Mouse (Mus musculus) intestine, embryonic 15.5 days (tissue): ENCODE measurements at regions not wholly inside any gene's neighbourhood (a gene's known extent, or its start where the extent isn't known, plus 50 kb on each side); places are given as distances from the start of the nearest gene placed in this dataset.

Experiments used
- ATAC-seq: fragments of 200-750 bp; cut with Nextera tagmentation; 2 replicates; pipeline ENCODE4 v1.8.0; 2017; ENCODE audit warnings: moderate TSS enrichment, moderate library complexity
- H3K27ac ChIP-seq: fragments of 300-500 bp; sonication (generic); 2 replicates; pipeline ENCODE4 v1.5.1; 2015; ENCODE audit warnings: mild to moderate bottlenecking, inconsistent platforms
- H3K27me3 ChIP-seq: fragments of 300-500 bp; sonication (generic); replicated peaks from 2 replicates; pipeline ENCODE4 v1.6.1; 2015; ENCODE audit warnings: inconsistent platforms
- H3K36me3 ChIP-seq: fragments of 300-500 bp; sonication (generic); 2 replicates; pipeline ENCODE4 v1.6.1; 2015; ENCODE audit warnings: inconsistent platforms
- H3K4me1 ChIP-seq: fragments of 300-500 bp; sonication (generic); replicated peaks from 2 replicates; pipeline ENCODE4 v1.6.1; 2015; ENCODE audit warnings: inconsistent platforms
- H3K4me2 ChIP-seq: fragments of 300-500 bp; sonication (generic); replicated peaks from 2 replicates; pipeline ENCODE4 v1.6.1; 2015; ENCODE audit warnings: mild to moderate bottlenecking, inconsistent platforms
- H3K4me3 ChIP-seq: fragments of 300-500 bp; sonication (generic); replicated peaks from 2 replicates; pipeline ENCODE4 v1.5.1; 2015; ENCODE audit warnings: inconsistent platforms
- H3K9ac ChIP-seq: fragments of 300-500 bp; sonication (generic); 2 replicates; pipeline ENCODE4 v1.6.1; 2015; ENCODE audit warnings: inconsistent platforms
- H3K9me3 ChIP-seq: fragments of 300-500 bp; sonication (generic); 2 replicates; pipeline ENCODE4 v1.6.1; 2016; ENCODE audit warnings: inconsistent platforms
- WGBS: fragments of 180-500 bp; shearing (Covaris S2); methylation state at CpG from one replicate; pipeline ENCODE4 v1.1.7; 2015; 5-methylcytosine and 5-hydroxymethylcytosine counted together

GRCm38 (mm10) chr1:114287349-114287748 lies 1397.2 kb upstream of the Cntnap5a start:
- ATAC-seq, result peak; percentile 66; the same call in 1 of the 2 replicates
- H3K9ac ChIP-seq, result no peak overlapping the region
- no peaks in the 10 kb centered on the region for H3K4me1 ChIP-seq
- no peaks in the 10 kb centered on the region for H3K36me3 ChIP-seq
- H3K9me3 ChIP-seq, result no peaks in the 10 kb centered on the region
- WGBS, result 76% methylated on average over 2 of the region's 2 CpGs
- no peaks in the 10 kb centered on the region for H3K27me3 ChIP-seq
- no peak overlapping the region for H3K4me2 ChIP-seq
- H3K27ac ChIP-seq, result no peak overlapping the region
- H3K4me3 ChIP-seq, result no peak overlapping the region

GRCm38 (mm10) chr1:114330541-114330940 lies 1354.0 kb upstream of the Cntnap5a start:
- H3K9me3 ChIP-seq, result no peaks in the 10 kb centered on the region
- ATAC-seq, result no peak
- no peaks in the 10 kb centered on the region for H3K27me3 ChIP-seq
- WGBS, result 71% methylated on average over 2 of the region's 2 CpGs
- H3K4me3 ChIP-seq, result no peak overlapping the region
- no peaks in the 10 kb centered on the region for H3K36me3 ChIP-seq
- no peak overlapping the region for H3K27ac ChIP-seq
- no peaks in the 10 kb centered on the region for H3K4me1 ChIP-seq
- H3K9ac ChIP-seq, result no peak overlapping the region
- H3K4me2 ChIP-seq, result no peak overlapping the region

- H3K9ac ChIP-seq, result no peak overlapping the region
- H3K36me3 ChIP-seq, result no peaks in the 10 kb centered on the region
- no peak overlapping the region for H3K4me2 ChIP-seq
- no peaks in the 10 kb centered on the region for H3K4me1 ChIP-seq
- H3K9me3 ChIP-seq, result no peaks in the 10 kb centered on the region
- peak; percentile 73 for ATAC-seq
- H3K27me3 ChIP-seq, result no peaks in the 10 kb centered on the region
- H3K27ac ChIP-seq, result no peak overlapping the region
- H3K4me3 ChIP-seq, result no peak overlapping the region
Measured at GRCm38 (mm10) chr1:114358215-114358995, 1326.2 kb upstream of the Cntnap5a start.

- WGBS, result 46% methylated on average over 3 of the region's 3 CpGs
- no peak overlapping the region for H3K27ac ChIP-seq
- no peaks in the 10 kb centered on the region for H3K27me3 ChIP-seq
- no peaks in the 10 kb centered on the region for H3K36me3 ChIP-seq
- no peak overlapping the region for H3K9ac ChIP-seq
- ATAC-seq, result no peak
- no peaks in the 10 kb centered on the region for H3K9me3 ChIP-seq
- no peaks in the 10 kb centered on the region for H3K4me1 ChIP-seq
- H3K4me2 ChIP-seq, result no peak overlapping the region
- no peak overlapping the region for H3K4me3 ChIP-seq
Measured at GRCm38 (mm10) chr1:114392034-114392433, 1292.5 kb upstream of the Cntnap5a start.
